12 mouse cellular contexts compared by ENCODE assay signal in genomic region chr17:80970716-80971115, GRCm38 (mm10). TPM values are rescaled to one million over a fixed set of nuclear protein-coding genes. Genes with fewer than 3 reads are reported as not detected.
DNase-seq lines count a peak whose midpoint lies in the region; ATAC-seq lines count a peak whose summit lies in the region.
"Had no signal": no experiment of that assay in that cellular context is flagged by ENCODE, and none has a peak within 500 bp of the region (broad histone marks: within the 10 kb centered on the region; RNA-seq: fewer than 3 reads in every experiment).

No protein-coding gene starts in this region.

- H3K4me3 ChIP-seq in heart, embryonic 16.5 days (ENCODE audit: low read length): 0 out of 2 replicates have a peak overlapping the region, but pooled peaks have one; percentile 9
- H3K4me3 ChIP-seq in forebrain, embryonic 12.5 days (replicated peaks): no peak overlapping the region
- no peak overlapping the region for H3K4me3 ChIP-seq in hindbrain, embryonic 14.5 days (replicated peaks; ENCODE audit: low read length)
- H3K4me3 ChIP-seq: embryonic facial prominence, embryonic 12.5 days; limb, embryonic 15.5 days had no signal

- H3K9ac ChIP-seq in heart, embryonic 16.5 days (ENCODE audit: low read length): peak overlapping the region; percentile 66
- H3K9ac ChIP-seq in forebrain, embryonic 12.5 days: no peak overlapping the region
- no peak overlapping the region for H3K9ac ChIP-seq in hindbrain, embryonic 14.5 days
- H3K9ac ChIP-seq: embryonic facial prominence, embryonic 12.5 days; limb, embryonic 15.5 days had no signal

- H3K27me3 ChIP-seq in heart, embryonic 16.5 days (ENCODE audit: control insufficient read depth, insufficient read depth, low read length): no peaks in the 10 kb centered on the region
- H3K27me3 ChIP-seq in forebrain, embryonic 12.5 days: no peaks in the 10 kb centered on the region
- H3K27me3 ChIP-seq in hindbrain, embryonic 14.5 days (ENCODE audit: control insufficient read depth, insufficient read depth, low read length): no peaks in the 10 kb centered on the region
- H3K27me3 ChIP-seq: embryonic facial prominence, embryonic 12.5 days; limb, embryonic 15.5 days had no signal

- H3K9me3 ChIP-seq in heart, embryonic 16.5 days (replicated peaks; ENCODE audit: control insufficient read depth, low read length): no peaks in the 10 kb centered on the region
- no peaks in the 10 kb centered on the region for H3K9me3 ChIP-seq in forebrain, embryonic 12.5 days
- H3K9me3 ChIP-seq in hindbrain, embryonic 14.5 days (ENCODE audit: control insufficient read depth, low read length): no peaks in the 10 kb centered on the region
- H3K9me3 ChIP-seq: embryonic facial prominence, embryonic 12.5 days; limb, embryonic 15.5 days had no signal

- H3K4me1 ChIP-seq in heart, embryonic 16.5 days (ENCODE audit: control insufficient read depth, insufficient read depth, low read length): peaks cover 21% of the 10 kb centered on the region
- H3K4me1 ChIP-seq in forebrain, embryonic 12.5 days: peaks cover 33% of the 10 kb centered on the region
- peaks cover 44% of the 10 kb centered on the region for H3K4me1 ChIP-seq in hindbrain, embryonic 14.5 days (replicated peaks; ENCODE audit: control insufficient read depth, insufficient read depth, low read length)

- intact Hi-C loops in heart, postnatal 25 days (cut with DNase I): no loop called here

- no peak; the same call in 1 of the 2 replicates for ATAC-seq in heart, embryonic 16.5 days (replicated peaks; ENCODE audit: extremely low read depth, insufficient read depth, low FRiP score)
- no peak for ATAC-seq in forebrain, embryonic 12.5 days (ENCODE audit: low FRiP score)
- ATAC-seq in hindbrain, embryonic 14.5 days (ENCODE audit: low FRiP score): no peak
- ATAC-seq in granulocyte monocyte progenitor cell, adult 5-6 weeks (replicated peaks; ENCODE audit: poor library complexity, severe bottlenecking): no peak

- peak; percentile 8 for DNase-seq in adrenal gland, postnatal 14 days
- DNase-seq in adrenal gland, postnatal 36 days: no peak
- DNase-seq in heart, postnatal 25 days (ENCODE audit: low spot score): no peak
- no peak for DNase-seq in hindbrain, embryonic 14.5 days (ENCODE audit: low spot score)
- no peak for DNase-seq in spleen, postnatal 36 days (ENCODE audit: low spot score in 2 of 2)
- DNase-seq: kidney, postnatal 10 days; thymus, adult 2 months had no signal

- whole genome bisulfite sequencing in heart, embryonic 16.5 days: 31% methylated on average over 10 of the region's 10 CpGs
- WGBS in forebrain, embryonic 12.5 days: 72% methylated on average over 10 of the region's 10 CpGs
- 55% methylated on average over 10 of the region's 10 CpGs for WGBS in hindbrain, embryonic 14.5 days

- peak overlapping the region; percentile 64 for H3K4me2 ChIP-seq in heart, embryonic 16.5 days (ENCODE audit: low read depth, low read length)
- H3K4me2 ChIP-seq in forebrain, embryonic 12.5 days: 0 out of 2 replicates have a peak overlapping the region, but pooled peaks have one; percentile 15
- no peak overlapping the region for H3K4me2 ChIP-seq in hindbrain, embryonic 14.5 days (replicated peaks)
- H3K4me2 ChIP-seq: limb, embryonic 15.5 days had no signal

- H3K27ac ChIP-seq in heart, embryonic 16.5 days (ENCODE audit: low read length): no peak overlapping the region
- H3K27ac ChIP-seq in forebrain, embryonic 12.5 days: peak overlapping the region; percentile 74
- peak overlapping the region; percentile 34 for H3K27ac ChIP-seq in hindbrain, embryonic 14.5 days
- H3K27ac ChIP-seq: embryonic facial prominence, embryonic 12.5 days; limb, embryonic 15.5 days had no signal

- no peaks in the 10 kb centered on the region for H3K36me3 ChIP-seq in heart, embryonic 16.5 days (ENCODE audit: control insufficient read depth, insufficient read depth)
- peaks cover 5% of the 10 kb centered on the region; the same call in 1 of the 2 replicates for H3K36me3 ChIP-seq in forebrain, embryonic 12.5 days (replicated peaks)
- no peaks in the 10 kb centered on the region for H3K36me3 ChIP-seq in hindbrain, embryonic 14.5 days (replicated peaks; ENCODE audit: control insufficient read depth, insufficient read depth)
- H3K36me3 ChIP-seq: embryonic facial prominence, embryonic 12.5 days; limb, embryonic 15.5 days had no signal

RNA-seq across cellular contexts. Expression of gene Tmem178, which starts 26.3 kb away (rescaled TPM):
- 4.5 and 6.6 TPM in 2 replicates for total RNA-seq in adrenal gland, postnatal 14 days (2021)
- 10 to 100 TPM in 1 of 2 experiments, 1 to 10 TPM in 1; 7.6 to 12.2 TPM for total RNA-seq in adrenal gland, postnatal 36 days (2021)
- polyA plus RNA-seq in heart, embryonic 16.5 days (2015; fragmentation: Nextera tagmentation; extraction: Ambion mirVana): 4.0 and 5.1 TPM in 2 replicates
- total RNA-seq in heart, postnatal 25 days (2021): under 1 TPM; 0.34 to 0.45 TPM
- polyA plus RNA-seq in forebrain, embryonic 12.5 days (2016; fragmentation: Nextera tagmentation; extraction: Ambion mirVana): 23.9 and 24.1 TPM in 2 replicates
- polyA plus RNA-seq in hindbrain, embryonic 14.5 days (2014; fragmentation: Nextera tagmentation; extraction: Ambion mirVana): 33.9 and 34.2 TPM in 2 replicates
- total RNA-seq in granulocyte monocyte progenitor cell, adult 5-6 weeks (2014; fragmentation: Nextera tagmentation): 0.47 TPM in 1 of 2 replicates, not detected in the other
- total RNA-seq in granulocyte monocyte progenitor cell, adult 5-6 weeks (2017): 2.0 and 2.6 TPM in 2 replicates
